Mouse (Mus musculus) adrenal gland, postnatal 0 days (tissue): ENCODE results near the gene Tubgcp4. TPM values are rescaled to one million over a fixed set of nuclear protein-coding genes. Genes with fewer than 3 reads are reported as not detected.

Experiments used
- polyA plus RNA-seq: library from polyadenylated mRNA; unstranded; fragments of >200 nt; fragmentation: Nextera tagmentation; extraction: Ambion mirVana; gene quantifications from 2 replicates; pipeline ENCODE4 v1.2.1, GENCODE M21; 2015

Gene Tubgcp4
- polyA plus RNA-seq, result 16.6 and 29.5 TPM in 2 replicates

GRCm38 (mm10) chr2:121170481-121170971 lies at the start of gene Tubgcp4:
Gene Tubgcp4 (plus strand): TSS chr2:121170654.

GRCm38 (mm10) chr2:121140018-121140882 lies 30.2 kb upstream of the Tubgcp4 start, which contains the start of the genes Adal and Lcmt2:
Gene Adal (plus strand): TSS chr2:121140428.
Gene Lcmt2 (minus strand): TSS chr2:121140653.

DNA sequence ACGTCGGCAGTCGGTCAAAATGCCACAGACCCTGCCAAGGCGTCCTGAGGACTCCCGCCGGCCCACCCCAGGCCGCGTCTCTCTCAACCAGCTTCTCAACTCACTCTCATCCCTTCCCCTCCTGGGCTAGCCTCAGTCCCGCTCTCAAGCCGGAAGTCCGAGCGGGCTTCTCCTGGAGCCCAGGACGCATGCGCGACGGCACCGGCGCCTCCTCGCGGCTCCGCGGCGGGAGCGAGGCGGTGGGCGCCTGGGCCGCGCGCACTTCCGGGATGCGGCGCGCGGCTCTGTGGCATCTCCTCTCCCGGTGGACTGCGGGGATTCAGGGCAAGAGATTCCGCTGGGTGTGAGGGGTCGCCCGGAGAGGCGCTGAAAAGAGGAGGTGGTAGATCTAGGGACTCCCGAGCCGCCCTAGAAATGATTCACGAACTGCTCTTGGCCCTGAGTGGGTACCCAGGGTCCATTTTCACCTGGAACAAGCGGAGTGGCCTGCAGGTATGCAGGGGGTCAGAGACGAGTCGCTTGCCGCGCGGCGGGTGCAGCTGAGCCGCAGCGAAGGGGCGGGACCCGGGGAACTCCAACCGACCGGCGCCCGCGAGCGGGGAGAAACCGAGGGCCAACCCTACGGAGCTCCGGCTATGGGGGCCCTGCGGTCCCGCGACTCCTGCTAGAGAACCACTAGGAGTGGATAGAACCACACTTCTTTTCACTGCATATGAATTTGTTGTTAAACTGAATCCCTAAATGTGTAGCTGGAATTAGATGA lies 707 bp downstream of the Tubgcp4 start, which contains the start of gene Zscan29:
Gene Zscan29 (minus strand): TSS at position 146 of the 763 bp plus-strand sequence.

Other genes with a start within 250 kb of the Tubgcp4 start
- gene Ubr1, start 199.9 kb upstream of the Tubgcp4 start, polyA plus RNA-seq, result 11.7 and 16.9 TPM in 2 replicates
- gene Tmem62, start 193.6 kb upstream of the Tubgcp4 start, polyA plus RNA-seq, result 6.8 and 11.0 TPM in 2 replicates
- 44.5 and 63.5 TPM in 2 replicates for gene Ccndbp1, start 162.3 kb upstream of the Tubgcp4 start, polyA plus RNA-seq
- 1.6 and 5.2 TPM in 2 replicates for gene Epb42, start 133.6 kb upstream of the Tubgcp4 start, polyA plus RNA-seq
- 0.59 and 0.87 TPM in 2 replicates for gene Tgm5, start 84.8 kb upstream of the Tubgcp4 start, polyA plus RNA-seq
- not detected in 2 replicates for gene Tgm7, start 60.9 kb upstream of the Tubgcp4 start, polyA plus RNA-seq
- 10.5 and 15.7 TPM in 2 replicates for gene Adal, start 30.2 kb upstream of the Tubgcp4 start, polyA plus RNA-seq
- gene Lcmt2, start 30.0 kb upstream of the Tubgcp4 start, polyA plus RNA-seq, result 10.3 and 14.8 TPM in 2 replicates
- gene Zscan29, start 471 bp downstream of the Tubgcp4 start, polyA plus RNA-seq, result 6.4 and 9.1 TPM in 2 replicates
- gene Trp53bp1, start 100.8 kb downstream of the Tubgcp4 start, polyA plus RNA-seq, result 20.4 and 25.4 TPM in 2 replicates
- 2.8 and 6.2 TPM in 2 replicates for gene Map1a, start 118.9 kb downstream of the Tubgcp4 start, polyA plus RNA-seq
- 9.3 and 11.4 TPM in 2 replicates for gene Ppip5k1, start 184.7 kb downstream of the Tubgcp4 start, polyA plus RNA-seq
- gene Ckmt1, start 187.1 kb downstream of the Tubgcp4 start, polyA plus RNA-seq, result 6.4 and 19.6 TPM in 2 replicates
- gene Strc, start 216.5 kb downstream of the Tubgcp4 start, polyA plus RNA-seq, result not detected in 2 replicates
- gene Pdia3, start 243.1 kb downstream of the Tubgcp4 start, polyA plus RNA-seq, result 392 and 541 TPM in 2 replicates
- 1.6 and 3.3 TPM in 2 replicates for gene Catsper2, start 243.1 kb downstream of the Tubgcp4 start, polyA plus RNA-seq